Mouse (Mus musculus): ENCODE results near the gene Wdsub1.

DNA sequence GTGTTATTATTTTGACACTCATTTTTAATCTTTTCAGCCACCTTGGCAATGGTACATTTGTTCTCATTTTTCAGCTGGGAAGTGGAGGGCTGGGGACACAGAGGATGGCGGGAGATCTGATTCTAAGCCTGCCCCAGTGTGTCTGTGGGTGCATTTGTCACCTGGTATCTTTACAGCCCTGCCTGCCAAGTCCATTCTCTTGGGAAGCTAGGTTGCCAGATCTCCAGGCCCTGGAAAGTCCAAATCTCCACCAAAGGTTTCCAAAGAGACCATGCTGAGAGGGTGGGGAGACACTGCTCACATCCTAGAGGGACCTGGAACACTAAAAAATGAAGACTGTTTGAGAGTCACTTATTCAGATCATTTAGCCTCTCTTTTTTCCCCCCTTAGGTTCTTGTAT, 71.1 kb downstream of the Wdsub1 start:
- TF ChIP-seq CTCF (IDR thresholded peaks at IDR 0.05; ENCODE audit: borderline replicate concordance, insufficient read depth, low read length) (no peak), POLR2A (IDR thresholded peaks at IDR 0.05; ENCODE audit: low read depth, low read length) (no peak)

Measured in embryonic fibroblast, embryonic 13.5 days (primary cell).